Mouse (Mus musculus) heart, embryonic 15.5 days (tissue): ENCODE data around the gene Zmat5. TPM values are rescaled to one million over a fixed set of nuclear protein-coding genes. Genes with fewer than 3 reads are reported as not detected.

Experiments
- ATAC-seq: fragments of 200-750 bp; cut with Nextera tagmentation; replicated peaks from 2 replicates; pipeline ENCODE4 v1.8.0; 2017; ENCODE audit warnings: low read depth, moderate TSS enrichment; ENCODE audit not compliant: insufficient number of reproducible peaks, insufficient read depth, low FRiP score
- H3K27ac ChIP-seq: fragments of 300-500 bp; sonication (generic); 2 replicates; pipeline ENCODE4 v1.5.1; 2015; ENCODE audit warnings: mild to moderate bottlenecking, inconsistent platforms
- H3K27me3 ChIP-seq: fragments of 300-500 bp; sonication (generic); 2 replicates; pipeline ENCODE4 v1.6.1; 2015; ENCODE audit warnings: inconsistent platforms
- H3K36me3 ChIP-seq: fragments of 300-500 bp; sonication (generic); 2 replicates; pipeline ENCODE4 v1.6.1; 2015; ENCODE audit warnings: mild to moderate bottlenecking, inconsistent platforms
- H3K4me1 ChIP-seq: fragments of 300-500 bp; sonication (generic); replicated peaks from 2 replicates; pipeline ENCODE4 v1.6.1; 2015; ENCODE audit warnings: inconsistent platforms
- H3K4me2 ChIP-seq: fragments of 300-500 bp; sonication (generic); 2 replicates; pipeline ENCODE4 v1.6.1; 2015; ENCODE audit warnings: inconsistent platforms, mild to moderate bottlenecking, moderate library complexity
- H3K4me3 ChIP-seq: fragments of 300-500 bp; sonication (generic); 2 replicates; pipeline ENCODE4 v1.5.1; 2015; ENCODE audit warnings: mild to moderate bottlenecking, inconsistent platforms
- H3K9ac ChIP-seq: fragments of 300-500 bp; sonication (generic); 2 replicates; pipeline ENCODE4 v1.6.1; 2015; ENCODE audit warnings: mild to moderate bottlenecking, inconsistent platforms
- H3K9me3 ChIP-seq: fragments of 300-500 bp; sonication (generic); replicated peaks from 2 replicates; pipeline ENCODE4 v1.6.1; 2016; ENCODE audit warnings: inconsistent platforms
- WGBS: fragments of 180-500 bp; shearing (Covaris S2); methylation state at CpG from one replicate; pipeline ENCODE4 v1.1.7; 2015; ENCODE audit warnings: mixed read lengths; 5-methylcytosine and 5-hydroxymethylcytosine counted together
- polyA plus RNA-seq: library from polyadenylated mRNA; unstranded; fragments of >200 nt; fragmentation: Nextera tagmentation; extraction: Ambion mirVana; gene quantifications from 2 replicates; pipeline ENCODE4 v1.2.1, GENCODE M21; 2015

Zmat5 gene
- polyA plus RNA-seq, 1 experiment from 2014 or later, result 52.7 TPM

DNA sequence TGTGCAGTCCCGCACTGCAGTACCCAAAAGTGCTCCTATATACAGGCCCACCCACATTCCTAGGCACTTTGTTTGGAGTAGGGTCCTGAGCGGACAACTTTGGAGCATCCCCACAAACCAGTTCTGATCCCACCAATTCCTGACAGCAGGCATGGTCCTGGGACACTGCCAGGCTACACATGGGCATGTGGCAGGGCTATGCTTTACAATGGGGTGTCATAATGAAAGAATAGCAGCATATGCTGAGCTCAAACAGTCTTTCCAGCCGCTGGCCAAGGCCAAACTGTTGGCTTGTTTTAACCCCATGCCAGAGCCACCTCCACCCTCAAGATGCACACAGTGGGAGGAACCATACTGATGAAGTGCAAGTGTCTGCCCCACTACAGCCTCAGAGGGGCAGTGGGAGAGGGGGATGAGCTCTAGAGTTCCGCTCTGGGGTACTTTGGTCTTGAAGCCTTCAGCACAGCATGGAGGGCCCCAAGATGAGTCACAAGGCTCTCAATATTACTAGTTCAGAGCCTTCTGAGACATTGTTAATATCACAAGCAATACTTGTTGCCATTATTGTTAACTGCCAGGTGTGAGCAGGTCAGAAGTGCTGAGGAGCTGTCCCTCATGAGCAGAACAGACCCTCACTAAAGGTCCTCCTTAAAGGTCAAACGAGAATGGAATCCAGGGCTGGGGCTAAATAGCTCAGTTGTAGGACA lies 12.2 kb downstream of the Zmat5 start:
- H3K4me3 ChIP-seq, result no peak overlapping the region
- H3K36me3 ChIP-seq, result no peaks in the 10 kb centered on the region
- WGBS, result 83% methylated on average over 5 of the region's 5 CpGs
- H3K4me1 ChIP-seq, result peaks cover 13% of the 10 kb centered on the region
- no peak overlapping the region for H3K9ac ChIP-seq
- no peaks in the 10 kb centered on the region for H3K27me3 ChIP-seq
- no peak overlapping the region for H3K27ac ChIP-seq
- H3K9me3 ChIP-seq, result no peaks in the 10 kb centered on the region
- ATAC-seq, result no peak
- no peak overlapping the region for H3K4me2 ChIP-seq

- WGBS, result 52% methylated on average over 5 of the region's 5 CpGs
- Histone ChIP-seq H3K36me3 (no peaks in the 10 kb centered on the region), H3K4me3 (no peak overlapping the region), H3K9ac (no peak overlapping the region), H3K4me1 (peaks cover 13% of the 10 kb centered on the region), H3K27me3 (no peaks in the 10 kb centered on the region), H3K4me2 (no peak overlapping the region), H3K27ac (no peak overlapping the region), H3K9me3 (no peaks in the 10 kb centered on the region)
- ATAC-seq, result peak; percentile 60; the same call in 1 of the 2 replicates
Observed at GRCm38 (mm10) chr11:4718548-4718947, 14.1 kb downstream of the Zmat5 start.

GRCm38 (mm10) chr11:4719961-4720360 lies 15.5 kb downstream of the Zmat5 start:
- WGBS, result 88% methylated on average over 9 of the region's 9 CpGs
- Histone ChIP-seq H3K36me3 (0 out of 2 replicates have a peak, but pooled peaks cover 4% of the 10 kb centered on the region), H3K9me3 (no peaks in the 10 kb centered on the region), H3K27me3 (no peaks in the 10 kb centered on the region), H3K9ac (no peak overlapping the region), H3K27ac (no peak overlapping the region), H3K4me2 (no peak overlapping the region), H3K4me3 (no peak overlapping the region), H3K4me1 (peaks cover 13% of the 10 kb centered on the region)
- no peak for ATAC-seq

GRCm38 (mm10) chr11:4720393-4720792 lies 15.9 kb downstream of the Zmat5 start:
- 0 out of 2 replicates have a peak, but pooled peaks cover 4% of the 10 kb centered on the region for H3K36me3 ChIP-seq
- H3K27ac ChIP-seq, result no peak overlapping the region
- WGBS, result 66% methylated on average over 11 of the region's 11 CpGs
- H3K4me2 ChIP-seq, result no peak overlapping the region
- no peaks in the 10 kb centered on the region for H3K27me3 ChIP-seq
- ATAC-seq, result no peak
- no peaks in the 10 kb centered on the region for H3K9me3 ChIP-seq
- H3K4me1 ChIP-seq, result peaks cover 13% of the 10 kb centered on the region
- no peak overlapping the region for H3K4me3 ChIP-seq
- H3K9ac ChIP-seq, result no peak overlapping the region

DNA sequence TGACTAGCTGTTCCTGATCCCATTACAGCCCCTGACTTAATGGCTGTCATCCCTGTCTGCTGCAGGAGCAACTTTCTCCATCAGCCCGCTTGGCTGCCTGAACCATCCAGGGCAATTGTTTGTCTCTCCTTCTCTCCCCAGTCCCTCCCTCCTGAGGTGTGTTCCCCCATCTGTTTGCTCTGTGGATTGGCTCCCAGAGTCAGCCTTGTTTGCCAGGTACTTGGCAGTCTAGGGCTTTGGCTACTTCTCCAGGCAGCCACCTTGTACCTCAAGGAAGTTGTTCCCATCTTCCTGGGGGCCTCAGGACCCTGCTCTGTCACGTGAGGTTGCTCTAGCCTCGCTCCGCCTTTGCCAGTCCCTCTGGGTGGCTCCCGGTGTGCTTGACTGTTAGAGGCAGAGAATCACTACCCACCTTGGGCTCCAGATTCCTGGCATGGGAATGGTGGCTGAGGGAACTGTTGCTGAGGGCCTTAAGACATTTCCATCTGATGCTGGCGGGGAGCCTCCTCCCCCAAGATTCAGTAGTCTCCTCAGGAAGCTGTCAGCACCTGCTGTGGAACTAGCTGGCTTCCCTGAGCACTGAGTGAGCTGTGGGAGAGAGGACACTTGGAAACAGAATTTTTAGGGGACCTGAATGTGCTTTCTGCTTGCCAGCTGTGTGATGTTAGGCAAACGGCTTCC lies 16.6 kb downstream of the Zmat5 start:
- no peak for ATAC-seq
- H3K4me1 ChIP-seq, result peaks cover 13% of the 10 kb centered on the region
- 60% methylated on average over 7 of the region's 7 CpGs for WGBS
- H3K4me2 ChIP-seq, result no peak overlapping the region
- no peaks in the 10 kb centered on the region for H3K9me3 ChIP-seq
- H3K27me3 ChIP-seq, result no peaks in the 10 kb centered on the region
- H3K9ac ChIP-seq, result no peak overlapping the region
- H3K27ac ChIP-seq, result no peak overlapping the region
- 0 out of 2 replicates have a peak, but pooled peaks cover 4% of the 10 kb centered on the region for H3K36me3 ChIP-seq
- H3K4me3 ChIP-seq, result no peak overlapping the region

- Histone ChIP-seq H3K27ac (no peak overlapping the region), H3K27me3 (no peaks in the 10 kb centered on the region), H3K36me3 (0 out of 2 replicates have a peak, but pooled peaks cover 4% of the 10 kb centered on the region), H3K4me3 (no peak overlapping the region), H3K9ac (no peak overlapping the region), H3K9me3 (no peaks in the 10 kb centered on the region), H3K4me1 (peaks cover 13% of the 10 kb centered on the region), H3K4me2 (no peak overlapping the region)
- ATAC-seq, result no peak
- WGBS, result 76% methylated on average over 8 of the region's 8 CpGs
Observed at GRCm38 (mm10) chr11:4721728-4722127, 17.2 kb downstream of the Zmat5 start.

DNA sequence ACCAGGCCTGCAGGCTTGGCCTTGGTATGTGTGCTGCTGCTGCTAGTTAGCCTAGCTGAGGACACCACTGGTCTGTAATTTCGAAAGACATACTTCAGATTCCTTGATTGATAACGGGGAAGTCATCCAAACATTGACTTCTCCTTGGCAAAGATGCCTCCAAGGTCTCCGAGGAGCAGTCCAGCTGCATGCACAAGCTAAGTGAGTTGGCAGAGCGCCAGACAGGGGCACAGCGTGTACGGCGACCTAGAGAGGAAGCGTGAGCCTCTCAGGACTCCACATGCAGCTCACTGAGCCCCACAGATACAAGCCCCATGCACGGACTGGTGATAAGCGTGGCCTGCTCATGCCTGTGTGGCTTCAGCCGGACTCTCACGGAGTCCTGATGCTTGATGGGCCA lies 25.1 kb downstream of the Zmat5 start:
- 0 out of 2 replicates have a peak, but pooled peaks cover 3% of the 10 kb centered on the region for H3K27me3 ChIP-seq
- no peak overlapping the region for H3K4me3 ChIP-seq
- peaks cover 13% of the 10 kb centered on the region for H3K4me1 ChIP-seq
- H3K27ac ChIP-seq, result peak overlapping the region; percentile 17; the same call in 1 of the 2 replicates
- H3K9me3 ChIP-seq, result no peaks in the 10 kb centered on the region
- 0 out of 2 replicates have a peak, but pooled peaks have one; percentile 56 for ATAC-seq
- no peak overlapping the region for H3K4me2 ChIP-seq
- H3K36me3 ChIP-seq, result no peaks in the 10 kb centered on the region
- no peak overlapping the region for H3K9ac ChIP-seq
- WGBS, result 10% methylated on average over 12 of the region's 12 CpGs

DNA sequence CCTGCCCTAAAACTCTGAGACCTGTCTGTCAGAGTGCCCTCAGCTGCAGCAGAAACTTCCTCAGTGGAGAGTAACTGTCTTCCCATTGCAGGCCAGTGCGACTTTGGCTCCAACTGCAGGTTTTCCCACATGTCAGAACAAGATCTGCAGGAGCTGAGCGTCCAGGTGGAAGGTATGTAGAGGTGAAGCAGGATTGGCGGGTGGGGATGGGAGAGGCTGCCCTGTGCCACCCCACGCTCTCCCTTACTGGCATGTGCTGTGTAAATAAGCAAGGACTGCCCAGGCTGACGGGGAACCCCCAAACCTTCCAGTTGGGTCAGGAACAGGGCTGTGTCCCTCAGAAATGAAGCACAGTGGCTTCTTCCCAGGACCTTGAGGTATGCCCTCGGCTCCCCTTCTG lies 25.6 kb downstream of the Zmat5 start:
- H3K27me3 ChIP-seq, result 0 out of 2 replicates have a peak, but pooled peaks cover 3% of the 10 kb centered on the region
- no peaks in the 10 kb centered on the region for H3K36me3 ChIP-seq
- no peak overlapping the region for H3K4me2 ChIP-seq
- peaks cover 13% of the 10 kb centered on the region for H3K4me1 ChIP-seq
- ATAC-seq, result no peak
- H3K9ac ChIP-seq, result no peak overlapping the region
- H3K27ac ChIP-seq, result peak overlapping the region; percentile 17; the same call in 1 of the 2 replicates
- H3K9me3 ChIP-seq, result no peaks in the 10 kb centered on the region
- 81% methylated on average over 6 of the region's 6 CpGs for WGBS
- no peak overlapping the region for H3K4me3 ChIP-seq

DNA sequence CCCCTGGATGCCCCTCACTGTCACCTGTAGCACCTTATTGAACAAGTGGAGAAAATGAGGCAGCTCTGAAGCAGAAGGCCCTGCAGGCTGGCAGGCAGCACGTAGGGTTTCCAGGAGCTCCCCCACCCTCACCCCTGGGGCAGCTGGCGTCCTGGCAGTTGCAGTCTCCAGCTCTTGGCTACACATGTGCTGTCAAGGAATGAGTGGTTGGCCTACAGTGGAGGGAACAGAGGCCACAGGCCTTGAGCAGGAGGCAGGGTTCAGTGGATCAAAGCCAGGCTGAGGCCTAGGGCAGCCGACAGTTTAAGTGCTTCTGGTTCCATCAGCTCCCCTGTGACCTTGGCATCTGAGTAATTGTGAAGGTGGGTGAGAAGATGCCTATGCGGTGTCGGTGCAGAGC lies 26.4 kb downstream of the Zmat5 start:
- Histone ChIP-seq H3K9ac (no peak overlapping the region), H3K36me3 (no peaks in the 10 kb centered on the region), H3K4me1 (peaks cover 13% of the 10 kb centered on the region), H3K4me3 (no peak overlapping the region), H3K4me2 (no peak overlapping the region), H3K9me3 (no peaks in the 10 kb centered on the region), H3K27ac (no peak overlapping the region), H3K27me3 (0 out of 2 replicates have a peak, but pooled peaks cover 3% of the 10 kb centered on the region)
- ATAC-seq, result no peak
- WGBS, result 74% methylated on average over 5 of the region's 5 CpGs

GRCm38 (mm10) chr11:4731781-4732180 lies 27.3 kb downstream of the Zmat5 start:
- no peak overlapping the region for H3K4me3 ChIP-seq
- H3K9ac ChIP-seq, result no peak overlapping the region
- no peak overlapping the region for H3K27ac ChIP-seq
- WGBS, result 77% methylated on average over 7 of the region's 7 CpGs
- H3K9me3 ChIP-seq, result no peaks in the 10 kb centered on the region
- no peaks in the 10 kb centered on the region for H3K36me3 ChIP-seq
- peaks cover 13% of the 10 kb centered on the region for H3K4me1 ChIP-seq
- 0 out of 2 replicates have a peak, but pooled peaks cover 3% of the 10 kb centered on the region for H3K27me3 ChIP-seq
- H3K4me2 ChIP-seq, result no peak overlapping the region
- no peak for ATAC-seq

- no peak overlapping the region for H3K4me2 ChIP-seq
- peaks cover 13% of the 10 kb centered on the region for H3K4me1 ChIP-seq
- H3K36me3 ChIP-seq, result no peaks in the 10 kb centered on the region
- no peak overlapping the region for H3K4me3 ChIP-seq
- H3K27ac ChIP-seq, result no peak overlapping the region
- no peak for ATAC-seq
- H3K27me3 ChIP-seq, result 0 out of 2 replicates have a peak, but pooled peaks cover 3% of the 10 kb centered on the region
- 48% methylated on average over 12 of the region's 12 CpGs for WGBS
- H3K9ac ChIP-seq, result no peak overlapping the region
- no peaks in the 10 kb centered on the region for H3K9me3 ChIP-seq
Observed at GRCm38 (mm10) chr11:4734179-4734578, 29.7 kb downstream of the Zmat5 start.
